Mouse (Mus musculus) inflammation-experienced regulatory T-cells, adult 16 weeks (primary cell): ENCODE results near the gene Gm5771. TPM values are rescaled to one million over a fixed set of nuclear protein-coding genes. Genes with fewer than 3 reads are reported as not detected.

ENCODE experiments used
- polyA plus RNA-seq: library from polyadenylated mRNA; unstranded; fragments of 100-300 nt; shearing (Covaris generic); gene quantifications from one replicate; pipeline ENCODE4 v1.2.1, GENCODE M21; 2017

Gm5771 gene
- not detected for polyA plus RNA-seq

DNA sequence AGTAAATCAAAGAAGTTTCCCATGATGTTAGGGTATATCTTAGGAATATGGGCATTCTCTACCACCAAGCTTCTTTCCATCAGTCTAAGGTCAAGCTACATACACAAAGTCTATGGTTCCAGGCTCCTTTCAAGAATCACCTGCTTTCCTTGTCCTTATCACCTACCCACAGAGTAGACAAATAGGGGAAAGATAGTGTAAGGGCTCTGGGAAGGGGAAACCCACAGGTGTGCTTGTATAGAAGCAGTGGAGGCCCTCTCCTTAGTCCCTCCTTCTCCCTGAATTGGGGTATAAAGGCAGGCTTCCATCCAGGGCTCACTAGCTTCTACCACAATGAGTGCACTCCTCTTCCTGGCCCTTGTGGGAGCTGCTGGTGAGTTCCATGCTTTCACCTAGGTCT lies at the start of gene Gm5771:
Gene Gm5771, plus strand, starts transcription at position 301 of the 400 bp plus-strand sequence.

DNA sequence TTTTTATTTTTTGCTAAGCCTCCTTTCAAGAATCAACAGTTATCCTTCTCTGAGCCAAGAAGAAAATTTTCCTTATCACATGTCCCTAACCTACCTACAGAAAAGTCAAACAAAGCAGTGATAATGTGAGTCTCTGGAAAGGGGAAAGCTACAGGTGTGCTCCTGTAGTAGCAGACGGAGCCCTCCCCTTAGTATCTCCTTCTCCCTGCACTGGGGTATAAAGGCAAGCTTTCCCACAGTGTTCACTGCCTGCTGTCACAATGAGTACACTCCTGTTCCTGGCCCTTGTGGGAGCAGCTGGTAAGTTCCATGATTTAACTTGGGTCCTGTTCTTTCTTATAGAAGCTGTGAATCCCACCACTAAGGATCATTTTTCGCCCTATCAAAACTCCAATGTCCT lies 38.2 kb upstream of the Gm5771 start, which contains the start of gene Try10:
Gene Try10, plus strand, starts transcription at position 174 of the 400 bp plus-strand sequence.

DNA sequence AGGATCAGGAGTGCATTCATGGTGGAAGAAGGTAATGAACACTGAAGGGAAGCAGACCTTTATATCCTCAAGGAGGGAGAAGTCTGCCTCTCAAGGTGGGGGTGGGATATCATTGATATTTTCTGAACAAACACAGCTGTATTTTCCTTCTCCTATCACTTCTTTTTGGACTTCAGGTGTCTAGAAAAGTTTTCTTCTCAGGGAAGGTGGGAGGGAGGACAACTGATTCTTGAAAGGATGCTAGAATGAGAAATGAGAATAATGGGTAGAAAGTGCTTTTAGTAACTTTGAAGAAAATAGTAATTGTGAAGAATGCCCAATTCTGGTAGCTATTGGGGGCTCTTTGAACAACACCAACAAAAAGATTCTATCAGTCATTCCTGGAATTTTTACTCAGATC lies 14.6 kb upstream of the Gm5771 start, which contains the start of gene Prss3:
Gene Prss3, minus strand, starts transcription at position 101 of the 400 bp plus-strand sequence.

DNA sequence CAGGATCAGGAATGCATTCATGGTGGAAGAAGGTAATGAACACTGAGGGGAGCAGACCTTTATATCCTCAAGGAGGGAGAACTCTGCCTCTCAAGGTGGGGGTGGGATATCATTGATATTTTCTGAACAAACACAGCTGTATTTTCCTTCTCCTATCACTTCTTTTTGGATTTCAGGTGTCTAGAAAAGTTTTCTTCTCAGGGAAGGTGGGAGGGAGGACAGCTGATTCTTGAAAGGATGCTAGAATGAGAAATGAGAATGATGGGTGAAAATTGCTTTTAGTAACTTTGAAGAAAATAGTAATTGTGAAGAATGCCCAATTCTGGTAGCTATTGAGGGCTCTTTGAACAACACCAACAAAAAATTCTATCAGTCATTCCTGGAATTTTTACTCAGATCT lies 53.9 kb downstream of the Gm5771 start, which contains the start of gene Gm10334:
Gene Gm10334, minus strand, starts transcription at position 101 of the 400 bp plus-strand sequence.

Other genes with a start within 250 kb of the Gm5771 start
- gene Try4, start 90.1 kb upstream of the Gm5771 start, polyA plus RNA-seq = not detected
- not detected for gene Try5, start 75.5 kb upstream of the Gm5771 start, polyA plus RNA-seq
- not detected for gene Try10, start 38.3 kb upstream of the Gm5771 start, polyA plus RNA-seq
- not detected for gene Prss3, start 14.7 kb upstream of the Gm5771 start, polyA plus RNA-seq
- not detected for gene Gm10334, start 53.8 kb downstream of the Gm5771 start, polyA plus RNA-seq
- not detected for gene Prss1, start 66.6 kb downstream of the Gm5771 start, polyA plus RNA-seq
- 1.7 TPM for gene Prss2, start 129.4 kb downstream of the Gm5771 start, polyA plus RNA-seq
- gene Ephb6, start 213.1 kb downstream of the Gm5771 start, polyA plus RNA-seq = 63.2 TPM
- gene Trpv6, start 244.0 kb downstream of the Gm5771 start, polyA plus RNA-seq = 0.62 TPM